Mouse (Mus musculus) induced T-regulatory cell, adult 2 months (primary cell): Measurements from ENCODE around the gene Atp13a3.
A peak's percentile ranks its signal among the peaks of the same experiment; 100 is the strongest.

Experiments
- DNase-seq: peaks from one replicate; pipeline ENCODE4 v3.0.0-alpha.2; 2012; ENCODE audit warnings: low read depth

The Atp13a3 gene

DNA sequence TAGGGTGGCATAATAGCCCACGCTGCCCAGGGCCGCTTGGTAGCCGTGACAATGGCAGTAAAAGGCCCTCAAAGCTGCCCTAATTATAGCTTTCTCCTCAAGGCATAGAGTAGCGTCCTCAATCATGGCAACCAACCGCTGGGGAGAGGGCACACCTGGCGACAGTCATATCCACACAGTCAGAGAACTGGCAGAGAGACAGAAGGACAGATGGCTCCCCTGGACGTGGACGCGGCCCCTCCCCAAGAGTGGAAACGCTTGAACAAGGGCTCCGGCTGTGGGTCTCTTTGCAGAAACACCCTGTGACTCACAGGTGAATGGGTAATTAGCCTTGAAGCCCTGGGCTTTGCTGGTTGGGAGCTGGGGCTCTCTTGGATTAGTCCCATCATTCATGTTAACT is 127.4 kb downstream of the Atp13a3 start:
- no peak for DNase-seq

DNA sequence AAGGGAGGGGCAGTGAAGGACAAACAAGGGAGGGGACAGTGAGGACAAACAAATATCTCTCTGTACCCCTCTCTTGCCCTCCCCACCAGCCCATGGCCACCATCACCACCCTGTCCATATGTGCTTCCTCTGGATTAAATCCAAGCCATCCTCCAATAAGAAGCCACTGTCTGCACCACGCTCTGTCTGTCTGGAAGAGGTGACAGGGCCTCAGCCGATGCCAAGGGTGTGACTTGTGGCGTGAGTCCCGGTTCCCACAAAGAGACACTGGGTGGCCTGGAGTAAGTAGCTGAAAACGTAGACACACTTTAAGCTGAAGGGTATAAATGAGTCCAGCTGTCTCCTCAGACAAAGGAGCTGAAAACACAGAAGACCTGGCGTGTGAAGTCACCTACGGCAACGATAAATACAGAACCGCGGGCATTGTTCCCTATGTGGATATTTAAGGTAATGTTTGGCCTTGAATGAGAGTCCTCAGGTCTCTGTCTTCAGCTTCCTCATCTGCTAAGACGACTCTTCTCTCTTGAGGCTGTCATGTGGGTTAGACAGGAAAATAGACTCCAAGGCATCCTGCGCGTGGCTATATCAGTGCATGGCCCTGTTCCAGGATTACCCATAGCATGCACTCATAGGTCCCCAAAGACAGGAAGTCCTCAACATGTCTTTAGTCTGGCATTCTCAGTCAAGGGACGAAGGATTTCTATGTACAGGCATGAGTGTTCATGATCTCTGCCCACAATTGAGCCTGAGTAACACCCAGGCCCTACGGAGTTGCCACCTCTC is 130.0 kb downstream of the Atp13a3 start:
- DNase-seq: no peak

DNA sequence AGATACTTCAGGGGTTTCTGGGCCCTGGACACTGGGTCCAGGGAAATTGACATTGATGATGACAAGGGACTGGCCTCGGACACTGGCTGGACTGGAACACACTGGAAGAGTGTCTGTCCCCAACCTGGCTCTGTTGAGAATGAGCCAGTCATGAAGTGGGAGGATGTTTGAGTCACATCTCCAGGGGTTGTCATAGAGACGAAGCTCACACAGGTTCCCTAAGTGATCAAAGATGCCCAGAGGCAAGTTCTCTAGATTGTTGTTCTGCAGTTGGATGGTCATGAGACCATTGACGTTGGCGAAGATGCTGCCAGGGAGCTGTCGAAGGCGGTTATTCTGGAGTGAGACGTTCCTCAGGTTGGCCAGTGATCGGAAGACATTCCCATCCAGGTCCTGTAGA is 132.7 kb downstream of the Atp13a3 start:
- no peak for DNase-seq

DNA sequence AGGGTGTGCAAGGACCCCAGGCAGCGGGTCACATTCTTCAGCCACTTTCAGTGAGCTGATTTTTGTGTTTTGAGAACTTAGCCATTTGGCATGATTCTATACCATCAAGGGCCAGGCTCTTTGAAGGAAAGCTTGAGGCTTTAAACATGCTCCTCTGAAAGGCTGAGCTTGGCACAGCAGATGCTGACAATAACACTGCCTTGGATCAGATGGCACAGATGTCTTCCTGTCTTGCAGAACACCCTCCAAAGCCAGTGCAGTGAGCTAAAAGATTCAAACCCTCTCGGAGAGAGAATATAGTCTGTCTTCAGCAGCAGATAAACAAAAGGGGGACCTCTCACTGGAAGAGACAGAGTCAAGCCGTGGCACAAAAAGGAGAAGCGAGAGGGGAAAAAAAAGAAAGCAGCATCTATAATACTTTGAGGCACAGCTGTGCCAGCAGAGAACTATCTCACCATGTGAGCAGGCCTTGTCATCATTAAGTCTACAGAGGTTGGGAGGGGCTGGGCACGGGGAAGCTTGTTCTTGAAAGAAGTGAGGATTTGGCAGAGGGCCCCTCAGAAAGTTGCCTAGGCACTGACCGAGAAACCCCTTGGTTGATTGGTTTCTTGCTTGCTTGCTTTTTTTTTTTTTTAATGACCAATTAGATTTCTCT is 133.7 kb downstream of the Atp13a3 start:
- no peak for DNase-seq

DNA sequence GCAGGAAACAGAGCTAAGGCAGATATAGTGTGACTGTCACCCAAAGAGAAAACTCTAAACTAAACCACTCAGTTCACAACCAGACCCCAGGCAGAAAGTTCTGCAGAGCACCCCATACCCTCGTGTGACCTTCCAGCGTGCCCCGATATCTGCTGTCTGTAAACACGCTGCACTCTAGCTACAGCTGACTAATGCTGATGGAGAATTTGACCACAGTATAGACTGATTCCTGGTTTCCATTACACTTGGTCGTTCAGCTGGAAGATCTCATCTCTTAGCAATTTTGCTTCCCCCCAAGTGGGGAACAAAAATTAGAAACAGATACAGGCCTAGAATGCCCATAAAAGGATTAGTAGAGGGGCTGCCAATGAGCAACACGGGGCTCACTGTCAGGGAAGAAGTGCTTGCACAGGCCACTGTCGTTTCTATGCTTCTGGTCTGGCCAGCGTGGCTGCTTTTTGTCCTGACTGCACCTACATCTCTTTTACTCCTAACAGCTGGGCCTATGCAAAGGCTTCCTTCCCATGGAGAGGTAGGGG is 134.5 kb downstream of the Atp13a3 start:
- DNase-seq: no peak

DNA sequence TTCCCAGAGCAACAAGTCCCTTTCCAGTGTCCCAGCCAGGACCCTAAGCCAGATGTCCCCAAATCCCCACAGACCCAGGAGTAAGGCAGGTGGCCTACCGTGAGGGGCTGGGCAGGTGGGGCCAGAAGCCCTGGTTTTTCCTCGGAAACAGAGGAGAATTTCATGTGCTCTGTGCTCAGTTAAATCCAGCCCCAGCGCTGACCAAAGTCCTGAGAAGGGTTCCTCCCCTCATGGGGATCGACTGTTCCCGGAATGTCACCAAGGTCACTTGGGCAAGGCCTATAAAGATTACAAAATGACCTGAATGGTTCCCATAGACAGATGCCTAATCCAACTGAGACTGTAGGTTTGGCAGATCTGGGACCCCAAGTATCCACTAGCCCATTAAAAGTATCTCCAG is 138.4 kb downstream of the Atp13a3 start, which contains the start of gene Cpn2:
Cpn2 (minus strand) TSS at position 141 of the 400 bp plus-strand sequence.
- DNase-seq: no peak

DNA sequence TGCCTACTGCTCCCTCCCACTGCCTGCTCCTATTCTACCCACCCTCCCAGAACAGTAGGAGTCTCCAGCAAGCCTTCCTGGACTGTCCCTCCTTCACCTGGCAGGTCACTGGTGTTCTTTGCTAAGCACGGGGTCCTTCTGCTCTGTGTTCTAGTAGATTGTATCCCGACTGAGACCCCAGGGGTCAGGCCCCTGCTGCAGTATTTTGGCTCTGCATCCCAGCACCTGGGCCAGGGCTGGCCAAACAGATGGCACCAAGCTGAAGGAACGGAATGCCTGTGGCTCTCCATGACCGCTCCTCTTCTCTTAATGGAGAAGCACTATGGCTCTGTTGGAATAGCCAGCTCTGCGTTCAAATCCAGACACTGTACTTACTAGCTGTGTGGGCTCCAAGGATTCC is 139.2 kb downstream of the Atp13a3 start:
- no peak for DNase-seq

DNA sequence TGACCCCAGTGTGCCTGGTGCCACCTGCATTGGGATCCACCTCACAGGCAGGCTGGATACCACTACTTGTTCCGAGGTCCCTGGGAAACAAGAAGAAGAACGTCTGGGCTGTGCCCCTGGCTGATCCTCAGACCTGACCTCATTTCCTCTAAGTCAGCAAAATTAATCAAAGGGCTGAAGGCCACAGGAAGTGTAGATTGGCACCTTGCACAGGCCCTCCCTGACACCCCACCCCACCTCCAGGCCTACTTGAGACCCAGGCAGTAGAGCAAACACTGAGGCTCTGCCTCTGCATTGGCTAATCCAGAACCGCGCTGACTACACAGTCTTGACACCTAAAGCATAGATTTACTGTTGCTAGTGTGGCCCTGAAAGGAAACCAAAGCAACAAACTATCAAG is 140.2 kb downstream of the Atp13a3 start:
- DNase-seq: no peak

DNA sequence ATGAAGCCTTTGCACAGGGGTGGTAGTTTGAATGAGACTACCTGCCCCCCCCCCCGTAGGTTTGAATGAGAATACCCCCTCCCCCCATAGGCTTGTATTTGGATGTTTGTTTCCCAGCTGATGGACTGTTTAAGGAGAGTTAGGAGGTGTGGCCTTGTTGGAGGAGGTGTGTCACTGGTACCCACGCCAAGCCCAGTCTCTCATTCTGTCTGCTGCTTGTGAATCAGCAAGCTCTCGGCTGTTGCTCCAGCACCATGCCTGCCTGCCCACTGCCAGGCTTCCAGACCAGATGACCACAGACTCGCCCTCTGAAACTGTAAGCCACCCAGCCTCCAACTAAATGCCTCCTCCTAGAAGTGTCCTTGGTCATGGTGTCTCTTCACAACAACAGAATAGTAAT is 142.6 kb downstream of the Atp13a3 start:
- DNase-seq: no peak

DNA sequence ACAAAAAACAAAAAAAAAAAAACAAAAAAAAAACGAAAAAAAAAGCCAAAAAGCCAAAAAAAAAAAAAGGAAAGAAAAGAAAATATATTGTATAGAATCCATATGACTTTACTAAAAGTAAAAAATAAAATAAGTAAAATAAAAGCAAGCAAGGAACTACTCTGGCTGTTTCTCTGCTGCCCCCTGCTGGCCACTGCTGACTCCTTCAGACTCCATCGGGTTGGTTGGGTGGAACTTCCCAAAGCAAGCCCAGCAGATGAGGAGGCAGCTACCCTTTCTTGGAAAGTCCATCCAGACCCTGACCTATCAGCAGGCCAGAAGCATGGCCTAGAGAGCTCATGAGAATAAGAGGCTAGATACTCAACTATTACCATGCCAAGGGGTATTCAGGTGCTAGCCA is 143.1 kb downstream of the Atp13a3 start:
- DNase-seq: peak; percentile 83
